Mouse (Mus musculus) embryonic fibroblast, embryonic 13.5 days (primary cell): ENCODE measurements around the gene Wfdc3.

Source experiments
- CTCF ChIP-seq: IDR thresholded peaks from 2 replicates; pipeline ENCODE4 v1.5.1; 2011; ENCODE audit warnings: mild to moderate bottlenecking, control low read depth, low read length, moderate library complexity, borderline replicate concordance; ENCODE audit not compliant: insufficient read depth
- POLR2A ChIP-seq: IDR thresholded peaks from 2 replicates; pipeline ENCODE4 v1.6.1; 2011; ENCODE audit warnings: low read depth, mild to moderate bottlenecking, control low read depth, low read length, moderate library complexity

GRCm38 (mm10) chr2:164786388-164786885 lies 40.7 kb upstream of the Wfdc3 start:
- TF ChIP-seq CTCF (no peak), POLR2A (peak; percentile 45; the same call in 1 of the 2 replicates)
